Mouse (Mus musculus): ENCODE measurements around the gene Tctex1d1. TPM values are rescaled to one million over a fixed set of nuclear protein-coding genes. Genes with fewer than 3 reads are reported as not detected.

Tctex1d1 gene
- polyA plus RNA-seq, 1 experiment from 2014 or later = 0.80 TPM

DNA sequence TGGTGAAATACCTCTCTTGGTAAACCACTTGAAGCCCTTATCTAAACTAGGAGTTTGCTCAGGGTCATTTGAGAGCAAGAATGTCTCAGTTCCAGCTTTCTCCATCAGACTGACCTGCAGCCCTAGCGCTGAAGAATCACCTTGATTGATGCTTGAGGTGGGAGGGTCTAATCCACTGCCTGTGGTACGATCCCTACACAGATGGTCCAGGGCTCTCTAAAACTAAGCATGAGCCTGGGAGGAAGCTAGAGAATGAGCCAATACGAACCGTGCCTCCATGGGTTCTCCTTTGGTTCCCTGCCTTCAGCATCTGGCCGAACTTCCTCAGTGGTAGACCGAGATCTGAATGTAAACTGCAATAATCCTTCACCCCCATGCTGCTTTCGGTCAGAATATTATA lies 49.3 kb downstream of the Tctex1d1 start:
- Histone ChIP-seq H3K9me3 (ENCODE audit: control insufficient read depth, low read length) (no peaks in the 10 kb centered on the region), H3K9ac (ENCODE audit: low read length) (no peak overlapping the region), H3K4me1 (replicated peaks; ENCODE audit: control insufficient read depth, insufficient read depth, low read length) (peaks cover 2% of the 10 kb centered on the region; the same call in 1 of the 2 replicates), H3K36me3 (ENCODE audit: control insufficient read depth, insufficient read depth, low read length) (no peaks in the 10 kb centered on the region), H3K4me2 (ENCODE audit: low read depth, low read length) (no peak overlapping the region), H3K27me3 (ENCODE audit: control insufficient read depth, insufficient read depth, low read depth, low read length) (no peaks in the 10 kb centered on the region), H3K27ac (ENCODE audit: low read length) (no peak overlapping the region), H3K4me3 (ENCODE audit: low read length) (no peak overlapping the region)
- WGBS = 55% methylated on average over 7 of the region's 7 CpGs
- no peak for ATAC-seq (ENCODE audit: low read depth)

DNA sequence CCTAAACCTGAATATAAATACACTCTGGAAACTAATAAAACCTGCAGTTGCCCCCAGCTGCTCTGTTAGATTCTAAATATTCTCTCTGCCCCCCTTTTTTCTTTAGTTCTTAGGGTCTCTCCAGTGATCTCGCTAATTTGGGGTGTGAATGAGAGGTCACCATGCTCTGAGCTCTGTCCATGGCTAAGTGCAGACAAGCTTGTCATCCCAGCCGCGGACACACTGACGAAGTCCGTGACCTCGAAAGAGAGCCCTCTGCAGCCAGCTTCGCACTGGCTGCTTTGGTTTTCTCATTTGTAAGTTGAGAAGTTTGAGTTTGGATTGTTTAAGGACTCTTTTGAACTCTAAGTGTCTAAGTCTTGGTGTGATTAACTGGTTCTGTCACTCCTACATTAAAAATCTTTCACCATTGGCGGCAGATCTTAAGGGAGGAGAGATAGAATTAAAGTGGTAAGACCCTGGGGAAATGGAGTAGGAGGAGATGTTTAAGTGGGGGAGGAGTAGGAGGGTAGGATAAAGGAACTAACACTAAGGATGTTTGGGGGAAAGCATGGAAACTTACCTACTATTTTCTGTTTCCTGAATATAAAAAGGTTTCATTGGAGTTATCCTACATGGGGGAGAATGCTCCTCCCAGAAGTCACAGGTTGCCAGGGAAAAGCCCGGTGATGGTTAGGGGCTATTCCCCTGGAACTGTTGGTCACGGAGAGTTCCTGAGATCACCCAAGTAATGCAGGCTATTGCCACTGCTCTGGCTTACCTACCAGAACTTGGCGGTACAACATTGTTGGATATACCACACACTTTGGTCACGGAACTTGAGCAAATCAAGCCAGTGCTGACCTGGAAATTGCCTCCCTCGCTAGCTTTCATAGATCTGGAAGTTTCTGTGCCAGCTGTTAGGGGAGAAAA lies 50.0 kb downstream of the Tctex1d1 start:
- no peaks in the 10 kb centered on the region for H3K36me3 ChIP-seq (ENCODE audit: control insufficient read depth, insufficient read depth, low read length)
- no peaks in the 10 kb centered on the region for H3K27me3 ChIP-seq (ENCODE audit: control insufficient read depth, insufficient read depth, low read depth, low read length)
- peak overlapping the region; percentile 17; the same call in 1 of the 2 replicates for H3K4me2 ChIP-seq (ENCODE audit: low read depth, low read length)
- H3K4me1 ChIP-seq (replicated peaks; ENCODE audit: control insufficient read depth, insufficient read depth, low read length) = peaks cover 2% of the 10 kb centered on the region; the same call in 1 of the 2 replicates
- WGBS = 42% methylated on average over 13 of the region's 13 CpGs
- no peak overlapping the region; the same call in 1 of the 2 replicates for H3K9ac ChIP-seq (ENCODE audit: low read length)
- H3K9me3 ChIP-seq (ENCODE audit: control insufficient read depth, low read length) = no peaks in the 10 kb centered on the region
- no peak overlapping the region for H3K4me3 ChIP-seq (ENCODE audit: low read length)
- no peak overlapping the region for H3K27ac ChIP-seq (ENCODE audit: low read length)
- ATAC-seq (ENCODE audit: low read depth) = no peak

- H3K27me3 ChIP-seq (ENCODE audit: control insufficient read depth, insufficient read depth, low read depth, low read length) = no peaks in the 10 kb centered on the region
- WGBS = 78% methylated on average over 14 of the region's 14 CpGs
- no peaks in the 10 kb centered on the region for H3K36me3 ChIP-seq (ENCODE audit: control insufficient read depth, insufficient read depth, low read length)
- no peak overlapping the region for H3K27ac ChIP-seq (ENCODE audit: low read length)
- no peak overlapping the region for H3K9ac ChIP-seq (ENCODE audit: low read length)
- no peak overlapping the region for H3K4me3 ChIP-seq (ENCODE audit: low read length)
- H3K9me3 ChIP-seq (ENCODE audit: control insufficient read depth, low read length) = no peaks in the 10 kb centered on the region
- ATAC-seq (ENCODE audit: low read depth) = no peak
- no peak overlapping the region for H3K4me2 ChIP-seq (ENCODE audit: low read depth, low read length)
- H3K4me1 ChIP-seq (replicated peaks; ENCODE audit: control insufficient read depth, insufficient read depth, low read length) = no peaks in the 10 kb centered on the region
Observed at GRCm38 (mm10) chr4:103039103-103039837, 60.9 kb downstream of the Tctex1d1 start.

DNA sequence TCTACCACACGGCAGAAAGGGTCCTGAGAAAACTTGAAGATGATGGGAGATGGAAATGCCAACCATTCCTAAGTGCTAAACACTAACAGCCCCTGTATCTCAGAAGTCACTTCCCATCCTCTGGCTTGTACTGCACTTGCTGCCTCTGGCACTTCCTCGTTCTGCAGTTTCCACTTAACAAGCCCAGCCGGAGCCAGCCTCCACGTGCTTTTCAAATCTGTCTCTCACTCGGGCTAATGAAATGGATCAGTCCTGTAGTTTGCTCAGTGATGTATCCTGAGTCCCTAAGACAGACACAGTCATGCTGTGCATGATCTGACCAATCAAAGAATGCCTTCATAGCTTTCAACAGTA lies 61.4 kb downstream of the Tctex1d1 start:
- WGBS = 59% methylated on average over 5 of the region's 5 CpGs
- Histone ChIP-seq H3K27ac (ENCODE audit: low read length) (no peak overlapping the region), H3K9ac (ENCODE audit: low read length) (no peak overlapping the region), H3K4me2 (ENCODE audit: low read depth, low read length) (no peak overlapping the region), H3K27me3 (ENCODE audit: control insufficient read depth, insufficient read depth, low read depth, low read length) (no peaks in the 10 kb centered on the region), H3K4me3 (ENCODE audit: low read length) (no peak overlapping the region), H3K9me3 (ENCODE audit: control insufficient read depth, low read length) (no peaks in the 10 kb centered on the region), H3K36me3 (ENCODE audit: control insufficient read depth, insufficient read depth, low read length) (no peaks in the 10 kb centered on the region), H3K4me1 (replicated peaks; ENCODE audit: control insufficient read depth, insufficient read depth, low read length) (no peaks in the 10 kb centered on the region)
- ATAC-seq (ENCODE audit: low read depth) = no peak

GRCm38 (mm10) chr4:103042997-103043396 lies 64.6 kb downstream of the Tctex1d1 start:
- Histone ChIP-seq H3K27me3 (ENCODE audit: control insufficient read depth, insufficient read depth, low read depth, low read length) (no peaks in the 10 kb centered on the region), H3K27ac (ENCODE audit: low read length) (no peak overlapping the region), H3K4me1 (replicated peaks; ENCODE audit: control insufficient read depth, insufficient read depth, low read length) (no peaks in the 10 kb centered on the region), H3K4me2 (ENCODE audit: low read depth, low read length) (no peak overlapping the region), H3K4me3 (ENCODE audit: low read length) (no peak overlapping the region), H3K9me3 (ENCODE audit: control insufficient read depth, low read length) (no peaks in the 10 kb centered on the region), H3K36me3 (ENCODE audit: control insufficient read depth, insufficient read depth, low read length) (no peaks in the 10 kb centered on the region), H3K9ac (ENCODE audit: low read length) (no peak overlapping the region)
- WGBS = 89% methylated on average over 11 of the region's 11 CpGs
- no peak for ATAC-seq (ENCODE audit: low read depth)

GRCm38 (mm10) chr4:103048046-103048445 lies 69.6 kb downstream of the Tctex1d1 start:
- no peak overlapping the region for H3K9ac ChIP-seq (ENCODE audit: low read length)
- WGBS = 67% methylated on average over 11 of the region's 11 CpGs

More at GRCm38 (mm10) chr4:103048046-103048445, 69.6 kb downstream of the Tctex1d1 start:
- ATAC-seq (ENCODE audit: low read depth) = no peak
- H3K27me3 ChIP-seq (ENCODE audit: control insufficient read depth, insufficient read depth, low read depth, low read length) = no peaks in the 10 kb centered on the region
- no peak overlapping the region for H3K4me3 ChIP-seq (ENCODE audit: low read length)
- H3K4me2 ChIP-seq (ENCODE audit: low read depth, low read length) = no peak overlapping the region
- H3K36me3 ChIP-seq (ENCODE audit: control insufficient read depth, insufficient read depth, low read length) = no peaks in the 10 kb centered on the region
- H3K4me1 ChIP-seq (replicated peaks; ENCODE audit: control insufficient read depth, insufficient read depth, low read length) = no peaks in the 10 kb centered on the region
- no peaks in the 10 kb centered on the region for H3K9me3 ChIP-seq (ENCODE audit: control insufficient read depth, low read length)
- no peak overlapping the region for H3K27ac ChIP-seq (ENCODE audit: low read length)

Other genes with a start within 250 kb of the Tctex1d1 start
- 7.5 and 8.2 TPM in 2 replicates for gene Sgip1, start 237.3 kb upstream of the Tctex1d1 start, polyA plus RNA-seq (2015; fragmentation: Nextera tagmentation; extraction: Ambion mirVana)
- not detected in 2 replicates for gene Insl5, start 48.2 kb downstream of the Tctex1d1 start, polyA plus RNA-seq (2015; fragmentation: Nextera tagmentation; extraction: Ambion mirVana)
- gene Mier1, start 135.8 kb downstream of the Tctex1d1 start, polyA plus RNA-seq (2015; fragmentation: Nextera tagmentation; extraction: Ambion mirVana) = 36.7 and 38.4 TPM in 2 replicates
- gene Wdr78, start 135.9 kb downstream of the Tctex1d1 start, polyA plus RNA-seq (2015; fragmentation: Nextera tagmentation; extraction: Ambion mirVana) = 5.0 and 7.6 TPM in 2 replicates
- 7.4 and 8.1 TPM in 2 replicates for gene Slc35d1, start 236.6 kb downstream of the Tctex1d1 start, polyA plus RNA-seq (2015; fragmentation: Nextera tagmentation; extraction: Ambion mirVana)